Mouse (Mus musculus) MEL (cell line): ENCODE data around the gene Akr1b7. TPM values are rescaled to one million over a fixed set of nuclear protein-coding genes. Genes with fewer than 3 reads are reported as not detected.

Source experiments
- DNase-seq: peaks from one replicate; pipeline ENCODE4 v3.0.0; 2011; ENCODE audit warnings: low read depth, low spot score
- H3K27ac ChIP-seq: 2 replicates; pipeline ENCODE4 v1.5.1; 2012; ENCODE audit warnings: low read depth, mild to moderate bottlenecking, control low read depth, low read length, moderate library complexity; ENCODE audit not compliant: control insufficient read depth
- H3K27me3 ChIP-seq, 2 experiments: fragments of 150-350 bp in 1 of 2; sonication (generic) in 1 of 2; 2 replicates each; pipeline ENCODE4 v1.6.1; 2012; ENCODE audit warnings: low read length in 2 of 2, mild to moderate bottlenecking in 2 of 2, improper control_type of control experiment in 1 of 2, moderate library complexity in 1 of 2; ENCODE audit not compliant: insufficient read depth in 2 of 2, control insufficient read depth in 1 of 2
- H3K36me3 ChIP-seq, 2 experiments: 2 replicates each; pipeline ENCODE4 v1.6.1; 2012 to 2014; ENCODE audit warnings: low read length in 2 of 2, improper control_type of control experiment in 1 of 2, inconsistent platforms in 1 of 2, mild to moderate bottlenecking in 1 of 2; ENCODE audit not compliant: insufficient read depth in 2 of 2, control insufficient read depth in 1 of 2
- H3K4me1 ChIP-seq, 2 experiments: fragments of 150-350 bp in 1 of 2; sonication (generic) in 1 of 2; 2 replicates each; pipeline ENCODE4 v1.6.1; 2012; ENCODE audit warnings: low read length in 2 of 2, improper control_type of control experiment in 1 of 2, mild to moderate bottlenecking in 1 of 2; ENCODE audit not compliant: insufficient read depth in 2 of 2, control insufficient read depth in 1 of 2
- H3K4me3 ChIP-seq, 2 experiments: fragments of 150-350 bp in 1 of 2; sonication (generic) in 1 of 2; 2 replicates each; pipeline ENCODE4 v1.5.1; 2012; ENCODE audit warnings: low read depth in 2 of 2, low read length in 2 of 2, mild to moderate bottlenecking in 2 of 2, moderate library complexity in 2 of 2, control low read depth in 1 of 2, improper control_type of control experiment in 1 of 2; ENCODE audit not compliant: control insufficient read depth in 1 of 2, insufficient read depth in 1 of 2
- H3K79me2 ChIP-seq: 2 replicates; pipeline ENCODE4 v1.6.1; 2012; ENCODE audit warnings: mild to moderate bottlenecking, low read length, moderate library complexity; ENCODE audit not compliant: control insufficient read depth, poor library complexity, insufficient read depth
- H3K9ac ChIP-seq: 2 replicates; pipeline ENCODE4 v1.6.1; 2012; ENCODE audit warnings: low read depth, mild to moderate bottlenecking, control low read depth, low read length, moderate library complexity; ENCODE audit not compliant: control insufficient read depth, poor library complexity, severe bottlenecking
- H3K9me3 ChIP-seq: fragments of 150-350 bp; sonication (generic); replicated peaks from 2 replicates; pipeline ENCODE4 v1.6.1; 2012; ENCODE audit warnings: mild to moderate bottlenecking, low read length, improper control_type of control experiment, moderate library complexity; ENCODE audit not compliant: insufficient read depth
- CHD2 ChIP-seq: IDR thresholded peaks from 2 replicates; pipeline ENCODE4 v1.6.1; 2011; ENCODE audit warnings: low read length, improper control_type of control experiment
- E2F4 ChIP-seq: IDR thresholded peaks from 2 replicates; pipeline ENCODE4 v1.6.1; 2011; ENCODE audit warnings: low read depth, low read length, improper control_type of control experiment, borderline replicate concordance
- EP300 ChIP-seq, 2 experiments: IDR thresholded peaks; 2 replicates each; pipeline ENCODE4 v1.6.1; 2011; ENCODE audit warnings: improper control_type of control experiment in 2 of 2, low read length in 2 of 2, low read depth in 1 of 2, mild to moderate bottlenecking in 1 of 2
- HCFC1 ChIP-seq: IDR thresholded peaks from 2 replicates; pipeline ENCODE4 v1.6.1; 2012; ENCODE audit warnings: low read depth, mild to moderate bottlenecking, inconsistent platforms, low read length, improper control_type of control experiment, moderate library complexity
- KAT2A ChIP-seq: conservative IDR thresholded peaks from 2 replicates; pipeline ENCODE4 v1.6.1; 2012; ENCODE audit warnings: low read depth, low read length, improper control_type of control experiment, inconsistent platforms
- MAFK ChIP-seq: IDR thresholded peaks from 2 replicates; pipeline ENCODE4 v1.6.1; 2011; ENCODE audit warnings: low read depth, mild to moderate bottlenecking, low read length, improper control_type of control experiment, borderline replicate concordance
- MAX ChIP-seq: IDR thresholded peaks from 2 replicates; pipeline ENCODE4 v1.6.1; 2011; ENCODE audit warnings: low read length, improper control_type of control experiment
- MAZ ChIP-seq: IDR thresholded peaks from 2 replicates; pipeline ENCODE4 v1.6.1; 2012; ENCODE audit warnings: low read depth, mild to moderate bottlenecking, inconsistent platforms, low read length, improper control_type of control experiment
- MYB ChIP-seq: IDR thresholded peaks from 2 replicates; pipeline ENCODE4 v1.6.1; 2011; ENCODE audit warnings: mild to moderate bottlenecking, low read depth, low read length, improper control_type of control experiment
- NELFE ChIP-seq: IDR thresholded peaks from 2 replicates; pipeline ENCODE4 v1.6.1; 2011; ENCODE audit warnings: low read depth, low read length, improper control_type of control experiment
- POLR2AphosphoS5 ChIP-seq: IDR thresholded peaks from 2 replicates; pipeline ENCODE4 v1.6.1; 2012; ENCODE audit warnings: low read depth, borderline replicate concordance, mild to moderate bottlenecking, inconsistent platforms, low read length, moderate library complexity, mixed read lengths
- RAD21 ChIP-seq: IDR thresholded peaks from 2 replicates; pipeline ENCODE4 v1.6.1; 2011; ENCODE audit warnings: mild to moderate bottlenecking, low read depth, low read length, improper control_type of control experiment
- RCOR1 ChIP-seq: IDR thresholded peaks from 2 replicates; pipeline ENCODE4 v1.6.1; 2012; ENCODE audit warnings: low read depth, mild to moderate bottlenecking, inconsistent platforms, low read length, improper control_type of control experiment
- SIN3A ChIP-seq: IDR thresholded peaks from 2 replicates; pipeline ENCODE4 v1.6.1; 2012; ENCODE audit warnings: low read length, improper control_type of control experiment, inconsistent platforms
- SMC3 ChIP-seq: IDR thresholded peaks from 2 replicates; pipeline ENCODE4 v1.6.1; 2011; ENCODE audit warnings: low read depth, low read length, improper control_type of control experiment
- TAL1 ChIP-seq: IDR thresholded peaks from 2 replicates; pipeline ENCODE4 v1.6.1; 2012; ENCODE audit warnings: mild to moderate bottlenecking, inconsistent platforms, low read length, moderate library complexity, mixed read lengths
- TBP ChIP-seq: IDR thresholded peaks from 2 replicates; pipeline ENCODE4 v1.8.0; 2011; ENCODE audit warnings: low read depth, low read length, improper control_type of control experiment
- UBTF ChIP-seq: IDR thresholded peaks from 2 replicates; pipeline ENCODE4 v1.6.1; 2012; ENCODE audit warnings: low read depth, mild to moderate bottlenecking, inconsistent platforms, low read length, improper control_type of control experiment, moderate library complexity, borderline replicate concordance; ENCODE audit not compliant: insufficient read depth
- USF1 ChIP-seq: IDR thresholded peaks from 2 replicates; pipeline ENCODE4 v1.6.1; 2014; ENCODE audit warnings: low read depth, mild to moderate bottlenecking, inconsistent platforms, low read length, improper control_type of control experiment, moderate library complexity
- USF2 ChIP-seq, 2 experiments: IDR thresholded peaks; 2 replicates each; pipeline ENCODE4 v1.6.1; 2011 to 2012; ENCODE audit warnings: improper control_type of control experiment in 2 of 2, low read length in 2 of 2, borderline replicate concordance in 1 of 2, inconsistent platforms in 1 of 2, low read depth in 1 of 2, mild to moderate bottlenecking in 1 of 2; ENCODE audit not compliant: insufficient read depth in 1 of 2
- ZC3H11A ChIP-seq: IDR thresholded peaks from 2 replicates; pipeline ENCODE4 v1.6.1; 2012; ENCODE audit warnings: low read depth, mild to moderate bottlenecking, inconsistent platforms, low read length, improper control_type of control experiment
- ZNF384 ChIP-seq: IDR thresholded peaks from 2 replicates; pipeline ENCODE4 v1.6.1; 2012; ENCODE audit warnings: low read depth, mild to moderate bottlenecking, inconsistent platforms, low read length, improper control_type of control experiment
- polyA plus RNA-seq, 2 experiments: library from polyadenylated mRNA; stranded (reverse) in 1 of 2; unstranded in 1 of 2; fragments of >175 nt in 1 of 2; fragments of >200 nt in 1 of 2; gene quantifications; 2 replicates each; pipeline versions ENCODE4 v1.2.1 to v1.2.4; 2012; ENCODE audit warnings: low replicate concordance in 2 of 2, low read depth in 1 of 2; ENCODE audit not compliant: insufficient read length in 2 of 2, insufficient read depth in 1 of 2, missing spikeins in 1 of 2
- total RNA-seq: library from RNA; depleted of rRNA; stranded (reverse); fragments of 300-350 nt; gene quantifications from 2 replicates; pipeline ENCODE4 v1.2.3, GENCODE M21; 2012

Akr1b7 gene
- total and polyA plus RNA-seq, 3 experiments: not detected

GRCm38 (mm10) chr6:34367998-34368397 lies 44.1 kb upstream of the Akr1b7 start:
- no peaks in the 10 kb centered on the region for H3K79me2 ChIP-seq
- H3K27ac ChIP-seq: no peak overlapping the region
- no peaks in the 10 kb centered on the region for H3K9me3 ChIP-seq
- H3K27me3 ChIP-seq: peaks cover 0 to 1% of the 10 kb centered on the region in 2 experiments; a peak in 1 of 4 replicates
- H3K9ac ChIP-seq: no peak overlapping the region
- no peak for DNase-seq
- no peaks in the 10 kb centered on the region for H3K36me3 ChIP-seq
- TF ChIP-seq MAX: no peak
- no peak for TF ChIP-seq MYB
- no peak for TF ChIP-seq TAL1
- no peak for TF ChIP-seq TBP
- TF ChIP-seq SMC3: no peak
- TF ChIP-seq USF2 (IDR thresholded peaks at IDR 0.05; ENCODE audit: borderline replicate concordance in 1 of 2, insufficient read depth in 1 of 2, low read depth in 1 of 2, low read length in 2 of 2): no peak
- TF ChIP-seq RCOR1: no peak
- no peak for TF ChIP-seq MAZ
- TF ChIP-seq E2F4: no peak
- TF ChIP-seq POLR2AphosphoS5: no peak
- no peak for TF ChIP-seq SIN3A
- TF ChIP-seq KAT2A: no peak
- no peak for TF ChIP-seq RAD21
- TF ChIP-seq USF1: no peak
- no peak for TF ChIP-seq CHD2
- no peak for TF ChIP-seq UBTF
- no peak for TF ChIP-seq HCFC1
- no peak for TF ChIP-seq ZNF384
- no peak for TF ChIP-seq MAFK
- no peak for TF ChIP-seq ZC3H11A
- TF ChIP-seq, all 39 proteins: peak for 0
- Histone ChIP-seq H3K4me3 (no peak overlapping the region), H3K4me1 (no peaks in the 10 kb centered on the region)

DNA sequence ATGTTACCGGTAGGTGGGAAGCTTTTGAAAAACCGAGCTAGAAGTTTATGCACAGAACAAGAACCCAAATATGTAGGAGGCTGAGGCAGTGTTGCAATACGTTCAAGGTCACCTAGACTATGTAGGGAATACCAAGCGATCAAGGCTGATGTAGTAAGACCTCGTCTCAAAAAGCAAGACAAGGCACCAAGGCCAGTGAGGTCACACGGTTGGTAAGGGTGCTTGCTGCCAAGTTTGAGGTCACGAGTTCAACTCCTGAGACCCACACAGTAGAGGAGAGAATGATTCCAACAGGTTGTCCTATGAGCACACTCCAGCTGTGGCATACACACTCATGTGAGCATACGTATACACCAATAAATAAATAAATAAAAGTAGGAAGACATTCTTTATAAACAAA lies 42.1 kb upstream of the Akr1b7 start:
- no peak for DNase-seq
- no peaks in the 10 kb centered on the region for H3K4me1 ChIP-seq

More for the DNA sequence above, 42.1 kb upstream of the Akr1b7 start:
- TF ChIP-seq E2F4 (no peak), EP300 (IDR thresholded peaks at IDR 0.05; ENCODE audit: low read depth in 1 of 2, low read length in 2 of 2) (no peak), RCOR1 (no peak), NELFE (no peak)
- H3K79me2 ChIP-seq: no peaks in the 10 kb centered on the region
- H3K9me3 ChIP-seq: no peaks in the 10 kb centered on the region
- H3K27ac ChIP-seq: no peak overlapping the region
- H3K27me3 ChIP-seq: peaks cover 0 to 1% of the 10 kb centered on the region in 2 experiments; a peak in 1 of 4 replicates
- H3K4me3 ChIP-seq: no peak overlapping the region
- no peak overlapping the region for H3K9ac ChIP-seq
- no peaks in the 10 kb centered on the region for H3K36me3 ChIP-seq
